Mouse (Mus musculus) gastrocnemius, adult 2 months (tissue): ENCODE measurements around the gene Olfr890. TPM values are rescaled to one million over a fixed set of nuclear protein-coding genes. Genes with fewer than 3 reads are reported as not detected.
"Not testable (repeated sequence)": the region's sequence is repeated elsewhere in the genome, so short reads cannot be mapped to it uniquely, and the experiment has no call there.

Source experiments
- DNase-seq: peaks from one replicate; pipeline ENCODE4 v3.0.0; 2022
- H3K27ac ChIP-seq: fragments of 200-600 bp; 2 replicates; pipeline ENCODE4 v1.8.1; 2022; ENCODE audit warnings: mild to moderate bottlenecking
- H3K4me3 ChIP-seq: fragments of 200-600 bp; 2 replicates; pipeline ENCODE4 v1.8.1; 2022; ENCODE audit warnings: mild to moderate bottlenecking, moderate library complexity
- CTCF ChIP-seq: fragments of 200-600 bp; IDR thresholded peaks from 2 replicates; pipeline ENCODE4 v1.8.1; 2022; ENCODE audit warnings: antibody characterized with exemption, mild to moderate bottlenecking, moderate library complexity
- intact Hi-C: fragments of 180-260 bp; cut with DNase I; formaldehyde crosslinking; loops from one replicate; pipeline ENCODE4 v1.15.1; 2025
- long read RNA-seq, 2 experiments: library from polyadenylated mRNA; stranded (forward); transcript quantifications; one replicate each; pipeline ENCODE4 v2.0.0; 2021
- total RNA-seq, 2 experiments: library from RNA; stranded (reverse); gene quantifications; 2 replicates each; pipeline ENCODE4 v1.2.3; 2021

Gene Olfr890
- total RNA-seq: not detected
- long read RNA-seq, experiment 1: 0 reads
- long read RNA-seq, experiment 2: 0 reads

DNA sequence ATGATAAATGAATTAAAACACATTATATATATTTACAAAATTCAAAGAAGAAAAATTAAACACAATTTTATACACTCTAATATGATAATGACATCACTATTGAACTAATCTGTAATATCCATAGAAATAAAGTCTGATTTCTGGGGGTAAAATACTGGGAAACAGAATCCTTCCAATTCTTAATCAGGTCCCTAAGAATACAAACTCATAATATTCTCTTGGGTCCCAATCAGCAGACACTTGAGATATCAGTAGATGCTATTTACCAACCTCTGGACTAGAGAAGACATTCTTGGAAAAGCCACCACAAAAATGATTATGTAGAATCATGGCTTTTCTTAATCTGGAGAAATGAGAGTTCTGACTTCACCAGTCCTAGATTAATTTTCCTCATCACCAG is at the start of gene Olfr890:
TSS of gene Olfr890 (plus strand) at position 301 of the 400 bp plus-strand sequence.
- no peak for TF ChIP-seq CTCF

GRCm38 (mm10) chr9:38107828-38108227 is 34.5 kb upstream of the Olfr890 start, which contains the start of gene Olfr888:
TSS of gene Olfr888 (plus strand) at chr9:38108128.
- Histone ChIP-seq H3K27ac (no peak within 1 kb of the TSS), H3K4me3 (no peak within 1 kb of the TSS)
- no peak for DNase-seq
- intact Hi-C loops: no loop called here
- no peak for TF ChIP-seq CTCF

More for the DNA sequence above, at the start of gene Olfr890:
- intact Hi-C loops: loop anchor here (5.0 kb wide), 1 partner anchor 240 kb away; no protein-coding TSS in a partner anchor
- no peak within 1 kb of the TSS for H3K4me3 ChIP-seq
- no peak for DNase-seq
- H3K27ac ChIP-seq: no peak within 1 kb of the TSS

DNA sequence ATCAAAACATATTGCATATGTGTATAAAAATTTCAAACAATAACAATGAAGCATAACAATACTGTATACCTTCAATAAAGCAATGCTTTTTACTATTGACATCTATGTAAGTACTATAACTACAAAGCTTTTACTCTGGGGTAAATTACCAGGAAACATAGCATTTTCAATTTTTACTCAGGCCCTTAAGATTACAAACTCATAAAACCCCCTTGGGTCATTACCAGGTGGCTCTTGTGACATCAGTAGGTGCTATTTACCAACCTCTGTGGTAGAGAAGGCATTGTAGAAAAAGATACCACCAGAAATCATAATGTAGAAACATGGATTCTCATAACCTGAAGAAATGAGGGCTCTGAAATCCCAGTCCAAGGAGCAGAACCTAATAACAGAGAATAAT is 27.4 kb upstream of the Olfr890 start, which contains the start of gene Olfr889:
TSS of gene Olfr889 (plus strand) at position 301 of the 400 bp plus-strand sequence.
- no peak for TF ChIP-seq CTCF
- DNase-seq: no peak
- Histone ChIP-seq H3K4me3 (no peak within 1 kb of the TSS), H3K27ac (no peak within 1 kb of the TSS)
- intact Hi-C loops: no loop called here

DNA sequence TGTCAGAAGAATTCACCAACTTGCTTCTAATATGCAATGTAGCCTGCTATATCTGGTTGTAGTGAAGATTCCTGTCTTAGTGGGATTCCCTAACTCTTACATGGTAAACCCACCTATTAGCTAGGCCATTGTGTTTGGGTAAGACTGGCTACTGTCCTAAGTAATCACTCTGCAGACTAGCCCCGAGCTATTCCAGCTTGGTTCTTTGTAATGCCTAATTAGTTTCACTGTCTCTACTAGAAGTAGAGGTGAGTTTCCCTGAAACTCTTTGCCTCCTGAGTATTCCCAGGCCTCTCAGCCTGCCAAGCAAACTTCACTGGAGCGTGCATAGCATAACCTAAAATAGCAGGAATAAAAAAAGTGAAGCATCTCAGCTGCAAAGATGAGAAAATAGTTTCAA is 26.0 kb downstream of the Olfr890 start:
- not testable (repeated sequence) for H3K27ac ChIP-seq, DNase-seq, H3K4me3 ChIP-seq
- intact Hi-C loops: loop anchor here (5.0 kb wide), 1 partner anchor 114 kb away; no protein-coding TSS in a partner anchor

GRCm38 (mm10) chr9:38180721-38181120 is 38.4 kb downstream of the Olfr890 start, which contains the start of gene Olfr891:
TSS of gene Olfr891 (minus strand) at chr9:38180821.
- DNase-seq: no peak
- Histone ChIP-seq H3K27ac (no peak within 1 kb of the TSS), H3K4me3 (no peak within 1 kb of the TSS)
- TF ChIP-seq CTCF: no peak
- intact Hi-C loops: no loop called here

Other genes with a start within 250 kb of the Olfr890 start
- not detected for gene Olfr145, start 245.8 kb upstream of the Olfr890 start, total RNA-seq
- not detected for gene Olfr878, start 224.7 kb upstream of the Olfr890 start, total RNA-seq
- not detected for gene Olfr881, start 150.7 kb upstream of the Olfr890 start, total RNA-seq
- gene Olfr883, start 116.7 kb upstream of the Olfr890 start, total RNA-seq: not detected
- gene Olfr884, start 96.0 kb upstream of the Olfr890 start, total RNA-seq: not detected
- not detected for gene Olfr885, start 81.2 kb upstream of the Olfr890 start, total RNA-seq
- gene Olfr887, start 58.4 kb upstream of the Olfr890 start, total RNA-seq: not detected
- gene Olfr888, start 34.4 kb upstream of the Olfr890 start, total RNA-seq: not detected
- not detected for gene Olfr889, start 27.3 kb upstream of the Olfr890 start, total RNA-seq
- gene Olfr891, start 38.3 kb downstream of the Olfr890 start, total RNA-seq: not detected
- gene Olfr893, start 65.8 kb downstream of the Olfr890 start, total RNA-seq: not detected
- not detected for gene Olfr894, start 75.5 kb downstream of the Olfr890 start, total RNA-seq
- not detected for gene Olfr143, start 110.3 kb downstream of the Olfr890 start, total RNA-seq
- not detected for gene Olfr895, start 125.3 kb downstream of the Olfr890 start, total RNA-seq
- not detected for gene Olfr896-ps1, start 148.6 kb downstream of the Olfr890 start, total RNA-seq
- gene Olfr25, start 186.5 kb downstream of the Olfr890 start, total RNA-seq: not detected
- gene Olfr898, start 205.9 kb downstream of the Olfr890 start, total RNA-seq: not detected
- gene Olfr250, start 224.4 kb downstream of the Olfr890 start, total RNA-seq: not detected
- gene Olfr251, start 234.6 kb downstream of the Olfr890 start, total RNA-seq: not detected